Mouse (Mus musculus) E14TG2a.4 (cell line): ENCODE results near the gene Syn3.

ENCODE experiments used
- H3K27me3 ChIP-seq: 2 replicates; pipeline ENCODE4 v1.6.1; 2014; ENCODE audit warnings: low read length, control low read depth; ENCODE audit not compliant: insufficient read depth
- H3K36me3 ChIP-seq: 2 replicates; pipeline ENCODE4 v1.6.1; 2014; ENCODE audit warnings: low read length, control low read depth; ENCODE audit not compliant: insufficient read depth
- H3K4me1 ChIP-seq: replicated peaks from 2 replicates; pipeline ENCODE4 v1.6.1; 2014; ENCODE audit warnings: low read depth, low read length, control low read depth
- H3K4me3 ChIP-seq: replicated peaks from 2 replicates; pipeline ENCODE4 v1.5.1; 2014; ENCODE audit warnings: mild to moderate bottlenecking, low read length
- H3K9me3 ChIP-seq: 2 replicates; pipeline ENCODE4 v1.6.1; 2014; ENCODE audit warnings: low read length, control low read depth
- CTCF ChIP-seq: conservative IDR thresholded peaks from 2 replicates; pipeline ENCODE4 v1.5.1; 2014; ENCODE audit warnings: low read length
- NANOG ChIP-seq: IDR thresholded peaks from 2 replicates; pipeline ENCODE4 v1.6.1; 2014; ENCODE audit warnings: borderline replicate concordance, low read length, mixed read lengths
- POU5F1 ChIP-seq: IDR thresholded peaks from 2 replicates; pipeline ENCODE4 v1.6.1; 2014; ENCODE audit warnings: low read length, borderline replicate concordance

Syn3 gene

DNA sequence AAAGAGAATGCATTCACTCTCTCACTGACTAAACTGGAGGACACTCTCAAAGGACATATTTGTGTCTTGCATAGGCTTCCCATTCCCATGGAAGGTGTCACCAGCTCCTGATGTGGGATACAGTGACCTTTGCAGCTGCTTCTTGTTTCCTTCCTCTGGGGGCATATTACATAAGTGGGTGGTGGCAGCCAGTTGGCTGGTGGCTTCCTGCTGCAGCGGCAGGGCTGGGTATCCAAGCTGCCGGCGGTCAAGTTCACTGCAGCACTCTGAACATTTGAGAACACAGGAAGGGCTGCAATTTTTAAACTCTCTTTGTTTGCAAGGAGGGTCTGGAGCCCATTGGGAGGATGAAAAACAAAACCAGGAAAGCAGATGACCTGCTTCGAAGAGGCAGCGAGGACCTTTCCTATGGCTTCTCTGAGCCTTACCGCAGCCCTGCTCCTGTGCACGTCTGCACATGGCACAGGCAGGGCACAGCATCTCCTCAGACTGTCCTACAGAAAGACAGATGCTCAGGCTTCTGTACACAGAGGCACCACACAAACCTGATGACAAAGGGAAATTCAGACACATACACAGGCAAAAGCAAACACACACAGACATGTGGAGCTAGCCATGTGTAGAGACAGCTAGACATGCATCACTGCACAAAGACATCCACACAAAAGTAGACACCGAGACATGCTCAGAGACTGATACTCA, 340.3 kb downstream of the Syn3 start:
- TF ChIP-seq NANOG (no peak), CTCF (no peak), POU5F1 (no peak)
- no peaks in the 10 kb centered on the region for H3K4me1 ChIP-seq
- no peak overlapping the region for H3K4me3 ChIP-seq
- H3K27me3 ChIP-seq: 0 out of 2 replicates have a peak, but pooled peaks cover 3% of the 10 kb centered on the region
- H3K36me3 ChIP-seq: no peaks in the 10 kb centered on the region
- H3K9me3 ChIP-seq: no peaks in the 10 kb centered on the region

DNA sequence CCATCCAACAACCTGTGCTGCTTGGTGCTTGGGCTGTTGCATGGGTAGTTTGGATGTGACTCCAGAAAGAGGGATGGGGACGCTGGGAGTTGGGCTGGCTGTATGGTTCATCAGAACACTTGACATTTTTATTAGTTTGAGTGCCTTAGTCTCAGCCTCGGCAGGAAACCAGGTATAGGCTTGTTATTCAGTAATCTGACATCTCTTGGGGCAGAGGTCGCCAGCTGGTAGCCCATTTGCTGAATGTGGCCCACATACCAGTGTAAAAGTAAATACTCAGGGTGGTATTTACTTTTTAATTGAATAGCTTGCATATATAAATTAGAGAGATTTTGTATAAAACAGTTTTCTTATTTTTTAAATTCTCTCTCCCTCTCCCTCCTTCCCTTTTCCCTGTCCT, 343.4 kb downstream of the Syn3 start:
- 0 out of 2 replicates have a peak, but pooled peaks cover 4% of the 10 kb centered on the region for H3K9me3 ChIP-seq
- H3K36me3 ChIP-seq: no peaks in the 10 kb centered on the region
- TF ChIP-seq NANOG (no peak), POU5F1 (no peak), CTCF (no peak)
- H3K4me3 ChIP-seq: no peak overlapping the region
- 0 out of 2 replicates have a peak, but pooled peaks cover 3% of the 10 kb centered on the region for H3K27me3 ChIP-seq
- no peaks in the 10 kb centered on the region for H3K4me1 ChIP-seq

DNA sequence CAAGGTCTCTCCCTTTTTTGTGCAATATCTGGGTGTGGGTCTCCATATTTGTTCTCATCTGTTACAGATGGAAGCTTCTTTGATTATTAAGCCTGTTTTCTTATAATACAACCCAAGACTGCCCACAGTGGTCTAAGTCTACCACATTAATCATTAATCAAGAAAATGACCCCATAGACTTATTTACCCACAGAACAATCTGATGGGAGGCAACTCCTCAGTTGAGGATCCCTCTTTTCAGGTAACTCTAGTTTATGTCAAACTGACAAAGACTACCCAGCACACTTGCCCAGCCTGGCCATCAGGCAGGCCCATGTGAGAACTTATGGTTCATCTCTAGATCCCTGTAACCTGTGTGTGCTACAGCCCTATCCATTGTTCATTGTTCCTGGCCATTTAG, 345.5 kb downstream of the Syn3 start:
- no peaks in the 10 kb centered on the region for H3K4me1 ChIP-seq
- TF ChIP-seq POU5F1: no peak
- no peak for TF ChIP-seq NANOG
- TF ChIP-seq CTCF: no peak

DNA sequence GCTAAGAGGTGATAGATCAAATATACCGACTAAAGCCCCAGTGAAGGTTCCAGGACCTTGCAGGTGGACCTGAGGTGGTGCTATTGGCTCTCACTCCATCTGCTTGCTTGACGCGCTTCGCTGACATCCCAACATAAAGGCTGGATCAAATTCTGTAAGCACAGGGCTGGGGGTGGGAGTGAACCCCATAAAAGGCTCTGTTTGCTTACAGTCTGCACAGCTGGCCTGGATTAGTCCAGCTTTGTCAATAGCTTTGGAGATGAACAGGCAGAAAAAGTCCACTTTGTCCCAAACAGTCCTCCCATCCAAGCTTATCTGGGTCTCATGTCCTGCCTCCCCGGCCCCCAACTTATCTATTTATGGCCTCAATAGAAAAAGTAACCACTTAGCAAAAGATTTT, 347.3 kb downstream of the Syn3 start:
- no peak for TF ChIP-seq NANOG
- no peak for TF ChIP-seq POU5F1
- no peak for TF ChIP-seq CTCF
- Histone ChIP-seq H3K4me1 (no peaks in the 10 kb centered on the region), H3K36me3 (no peaks in the 10 kb centered on the region), H3K27me3 (no peaks in the 10 kb centered on the region), H3K4me3 (no peak overlapping the region), H3K9me3 (0 out of 2 replicates have a peak, but pooled peaks cover 4% of the 10 kb centered on the region)

More for the DNA sequence above, 345.5 kb downstream of the Syn3 start:
- Histone ChIP-seq H3K36me3 (no peaks in the 10 kb centered on the region), H3K9me3 (0 out of 2 replicates have a peak, but pooled peaks cover 4% of the 10 kb centered on the region), H3K27me3 (0 out of 2 replicates have a peak, but pooled peaks cover 3% of the 10 kb centered on the region), H3K4me3 (no peak overlapping the region)

DNA sequence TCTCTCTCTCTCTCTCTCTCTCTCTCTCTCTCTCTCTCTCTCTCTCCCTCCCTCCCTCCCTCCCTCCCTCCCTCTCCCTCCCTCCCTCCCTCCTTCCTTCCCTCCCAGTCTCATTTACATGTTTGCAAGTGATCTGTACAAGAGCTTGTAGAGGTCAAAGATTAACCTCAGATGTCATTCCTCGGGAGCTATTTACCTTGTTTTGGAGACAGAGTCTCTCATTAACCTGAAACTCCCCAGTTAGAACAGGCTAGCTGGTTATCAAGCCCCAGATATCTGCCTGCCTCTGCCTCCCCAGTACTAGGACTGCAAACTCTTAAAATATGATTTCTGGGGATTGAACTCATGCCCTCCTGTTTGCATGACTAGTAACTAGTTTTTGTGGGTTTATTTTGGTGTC, 348.6 kb downstream of the Syn3 start:
- no peaks in the 10 kb centered on the region for H3K36me3 ChIP-seq
- H3K27me3 ChIP-seq: no peaks in the 10 kb centered on the region
- no peak overlapping the region for H3K4me3 ChIP-seq
- TF ChIP-seq POU5F1: no peak
- 0 out of 2 replicates have a peak, but pooled peaks cover 4% of the 10 kb centered on the region for H3K9me3 ChIP-seq
- no peaks in the 10 kb centered on the region for H3K4me1 ChIP-seq

DNA sequence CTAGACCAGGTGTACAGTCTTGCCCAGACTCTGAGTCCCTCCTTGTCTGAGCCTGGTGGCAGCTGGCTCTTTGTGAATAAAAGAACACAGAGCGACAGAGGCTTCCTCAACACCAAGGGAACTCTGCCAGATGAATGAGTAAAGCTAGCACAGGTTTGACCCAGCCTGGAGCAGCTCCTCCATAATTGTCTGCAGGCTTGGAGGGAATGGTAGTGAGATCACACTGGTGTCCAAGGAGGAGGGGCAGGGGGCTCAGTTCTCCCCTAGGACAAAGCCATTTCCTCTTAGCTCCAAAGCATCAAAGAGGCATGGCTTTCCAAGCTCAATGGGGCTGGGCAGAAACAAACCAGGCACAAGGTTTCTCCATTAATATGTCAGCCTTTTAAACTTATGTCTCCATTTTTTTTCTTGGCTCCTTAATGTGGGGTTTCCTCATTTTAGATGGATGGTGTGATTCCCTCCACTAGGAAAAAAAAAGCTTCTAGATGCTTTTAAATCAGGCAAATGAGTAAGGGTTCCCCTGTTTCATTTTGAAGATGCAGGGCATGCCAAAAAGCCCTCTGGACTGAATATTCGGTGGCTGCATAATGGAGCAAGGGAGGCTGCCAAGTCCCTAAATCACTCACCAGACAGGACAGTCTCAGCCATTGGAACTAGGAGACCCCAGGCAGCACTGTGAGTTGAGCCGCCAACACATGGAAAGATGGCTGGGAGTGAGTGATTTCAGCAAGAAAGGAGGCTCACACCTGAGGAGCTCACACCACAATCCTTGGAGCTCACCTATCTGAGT, 349.5 kb downstream of the Syn3 start:
- no peaks in the 10 kb centered on the region for H3K36me3 ChIP-seq
- TF ChIP-seq NANOG: no peak
- no peak for TF ChIP-seq CTCF
- TF ChIP-seq POU5F1: no peak
- H3K4me3 ChIP-seq: no peak overlapping the region
- H3K9me3 ChIP-seq: 0 out of 2 replicates have a peak, but pooled peaks cover 4% of the 10 kb centered on the region
- H3K4me1 ChIP-seq: no peaks in the 10 kb centered on the region
- H3K27me3 ChIP-seq: no peaks in the 10 kb centered on the region

DNA sequence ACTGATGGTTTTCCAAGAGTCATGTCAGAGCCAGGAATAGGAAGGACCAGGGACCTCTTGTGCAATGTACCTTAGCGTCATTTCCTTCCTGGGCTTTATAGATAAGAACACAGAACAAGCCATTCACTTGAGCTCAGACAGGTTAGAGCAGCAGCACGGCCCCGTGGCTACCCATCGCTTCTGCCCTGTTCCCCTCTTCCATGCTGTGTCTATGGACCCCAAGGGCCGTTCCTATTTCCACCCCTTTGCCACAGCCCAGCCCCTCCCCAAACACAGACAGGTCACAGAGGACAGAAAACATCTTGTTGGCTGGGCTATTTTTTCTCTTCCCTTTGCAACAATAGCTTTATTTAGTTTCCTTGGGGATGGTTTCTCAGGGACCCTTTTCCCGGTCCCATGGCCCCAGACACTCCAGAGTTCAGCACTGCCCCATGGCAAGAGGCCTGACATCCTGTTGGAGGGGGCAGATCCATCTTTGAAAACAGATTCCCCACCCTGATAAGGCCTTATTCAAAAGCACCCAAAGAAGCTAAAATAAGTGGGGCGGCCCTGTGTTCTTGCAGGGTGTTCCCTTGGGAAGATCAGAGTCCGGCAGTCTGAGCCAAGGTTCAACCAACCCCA, 359.5 kb downstream of the Syn3 start:
- Histone ChIP-seq H3K36me3 (no peaks in the 10 kb centered on the region), H3K27me3 (0 out of 2 replicates have a peak, but pooled peaks cover 4% of the 10 kb centered on the region), H3K4me1 (peaks cover 9% of the 10 kb centered on the region; the same call in 1 of the 2 replicates), H3K4me3 (no peak overlapping the region), H3K9me3 (no peaks in the 10 kb centered on the region)
- no peak for TF ChIP-seq NANOG
- no peak for TF ChIP-seq CTCF
- TF ChIP-seq POU5F1: no peak

DNA sequence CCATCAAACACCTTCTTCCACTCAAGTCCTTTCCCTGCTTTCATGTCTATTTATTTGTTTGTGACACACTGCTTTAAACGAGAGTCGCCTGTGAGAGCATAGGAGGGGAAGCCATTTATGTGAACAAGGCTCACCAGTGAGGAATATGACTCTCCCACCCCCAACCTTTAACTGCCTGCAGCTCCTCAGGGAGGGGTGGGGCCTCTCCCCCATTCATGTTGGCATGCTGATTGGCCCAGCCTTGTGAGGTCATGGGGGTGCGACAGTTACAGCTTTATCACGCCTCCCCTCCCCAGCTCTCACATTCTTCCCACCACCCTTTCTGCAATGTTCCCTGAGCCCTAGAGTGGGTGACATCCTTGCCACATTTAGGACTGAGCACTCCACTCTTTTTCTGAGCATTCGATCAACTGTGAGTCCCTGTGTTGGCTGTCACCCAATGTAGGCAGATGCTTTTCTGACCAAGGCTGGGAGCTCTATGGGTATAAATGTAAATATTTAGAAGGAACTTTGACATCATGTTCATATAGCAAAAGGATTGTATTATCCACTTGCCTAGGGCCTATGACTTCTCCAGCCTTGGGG, 361.0 kb downstream of the Syn3 start:
- Histone ChIP-seq H3K27me3 (0 out of 2 replicates have a peak, but pooled peaks cover 4% of the 10 kb centered on the region), H3K4me1 (peaks cover 11% of the 10 kb centered on the region; the same call in 1 of the 2 replicates), H3K9me3 (no peaks in the 10 kb centered on the region), H3K4me3 (no peak overlapping the region), H3K36me3 (no peaks in the 10 kb centered on the region)
- TF ChIP-seq POU5F1 (no peak), NANOG (no peak), CTCF (no peak)
